Mouse (Mus musculus): ENCODE data around the gene Mfap5.
"Not testable (repeated sequence)": the region's sequence is repeated elsewhere in the genome, so short reads cannot be mapped to it uniquely, and the experiment has no call there.

DNA sequence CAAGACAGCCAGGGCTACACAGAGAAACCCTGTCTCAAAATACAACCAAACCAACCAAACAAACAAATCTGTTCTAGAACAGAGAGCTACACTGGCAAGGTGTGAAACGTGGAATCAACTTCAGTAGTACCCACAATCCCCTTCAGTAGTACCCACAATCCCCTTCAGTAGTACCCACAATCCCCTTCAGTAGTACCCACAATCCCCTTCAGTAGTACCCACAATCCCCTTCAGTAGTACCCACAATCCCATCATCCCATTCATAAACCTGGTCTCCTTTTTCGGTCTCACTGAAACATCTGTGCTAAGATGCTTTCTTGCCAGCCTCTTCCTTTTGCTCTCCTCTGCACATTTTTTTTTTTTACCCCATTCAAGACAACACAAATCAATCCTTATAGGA, 10.1 kb downstream of the Mfap5 start:
- not testable (repeated sequence) for TF ChIP-seq POLR2A, CTCF (IDR thresholded peaks at IDR 0.05; ENCODE audit: insufficient read depth, low read depth, low read length)

Data from olfactory bulb, adult 2 months (tissue).